Mouse (Mus musculus): Measurements from ENCODE around the gene Rasgrf1. TPM values are rescaled to one million over a fixed set of nuclear protein-coding genes. Genes with fewer than 3 reads are reported as not detected.

Rasgrf1 gene
- polyA plus RNA-seq, 1 experiment, result 0.06 TPM

- H3K4me3 ChIP-seq (ENCODE audit: extremely low read depth, insufficient read depth, insufficient read length), result no peak overlapping the region
- WGBS, result 77% methylated on average over 4 of the region's 4 CpGs
- no peaks in the 10 kb centered on the region for H3K4me1 ChIP-seq (ENCODE audit: control insufficient read depth, insufficient read depth, insufficient read length)
- TF ChIP-seq CTCF (IDR thresholded peaks at IDR 0.05; ENCODE audit: extremely low read depth, insufficient read depth, insufficient read length, insufficient replicate concordance) (no peak), POLR2A (IDR thresholded peaks at IDR 0.05; ENCODE audit: low read depth, low read length) (no peak)
- no peaks in the 10 kb centered on the region for H3K27me3 ChIP-seq (ENCODE audit: control insufficient read depth, insufficient read depth, low read length)
- DNase-seq (ENCODE audit: low read depth in 1 of 2, low spot score in 2 of 2), result no peak
- H3K36me3 ChIP-seq (ENCODE audit: control insufficient read depth, insufficient read depth, low read length), result no peaks in the 10 kb centered on the region
- no peak overlapping the region for H3K27ac ChIP-seq (ENCODE audit: insufficient read depth, low read length)
Observed at GRCm38 (mm10) chr9:89964091-89964490, 54.4 kb downstream of the Rasgrf1 start.

GRCm38 (mm10) chr9:89967716-89968115 lies 58.0 kb downstream of the Rasgrf1 start:
- DNase-seq (ENCODE audit: low read depth in 1 of 2, low spot score in 2 of 2), result no peak
- H3K4me1 ChIP-seq (ENCODE audit: control insufficient read depth, insufficient read depth, insufficient read length), result no peaks in the 10 kb centered on the region
- H3K27me3 ChIP-seq (ENCODE audit: control insufficient read depth, insufficient read depth, low read length), result no peaks in the 10 kb centered on the region
- no peak overlapping the region for H3K4me3 ChIP-seq (ENCODE audit: extremely low read depth, insufficient read depth, insufficient read length)
- H3K36me3 ChIP-seq (ENCODE audit: control insufficient read depth, insufficient read depth, low read length), result no peaks in the 10 kb centered on the region
- H3K27ac ChIP-seq (ENCODE audit: insufficient read depth, low read length), result no peak overlapping the region
- no peak for TF ChIP-seq POLR2A (IDR thresholded peaks at IDR 0.05; ENCODE audit: low read depth, low read length)
- no peak for TF ChIP-seq CTCF (IDR thresholded peaks at IDR 0.05; ENCODE audit: extremely low read depth, insufficient read depth, insufficient read length, insufficient replicate concordance)
- WGBS, result 89% methylated on average over 4 of the region's 4 CpGs

GRCm38 (mm10) chr9:89968836-89969450 lies 59.2 kb downstream of the Rasgrf1 start:
- DNase-seq (ENCODE audit: low read depth in 1 of 2, low spot score in 2 of 2), result no peak
- Histone ChIP-seq H3K27ac (ENCODE audit: insufficient read depth, low read length) (no peak overlapping the region), H3K27me3 (ENCODE audit: control insufficient read depth, insufficient read depth, low read length) (no peaks in the 10 kb centered on the region), H3K4me3 (ENCODE audit: extremely low read depth, insufficient read depth, insufficient read length) (no peak overlapping the region), H3K4me1 (ENCODE audit: control insufficient read depth, insufficient read depth, insufficient read length) (no peaks in the 10 kb centered on the region), H3K36me3 (ENCODE audit: control insufficient read depth, insufficient read depth, low read length) (no peaks in the 10 kb centered on the region)
- WGBS, result 83% methylated on average over 6 of the region's 6 CpGs
- no peak for TF ChIP-seq POLR2A (IDR thresholded peaks at IDR 0.05; ENCODE audit: low read depth, low read length)
- TF ChIP-seq CTCF (IDR thresholded peaks at IDR 0.05; ENCODE audit: extremely low read depth, insufficient read depth, insufficient read length, insufficient replicate concordance), result no peak

- no peaks in the 10 kb centered on the region for H3K27me3 ChIP-seq (ENCODE audit: control insufficient read depth, insufficient read depth, low read length)
- H3K4me3 ChIP-seq (ENCODE audit: extremely low read depth, insufficient read depth, insufficient read length), result no peak overlapping the region
- 90% methylated on average over 10 of the region's 10 CpGs for WGBS
- no peaks in the 10 kb centered on the region for H3K36me3 ChIP-seq (ENCODE audit: control insufficient read depth, insufficient read depth, low read length)
- H3K27ac ChIP-seq (ENCODE audit: insufficient read depth, low read length), result no peak overlapping the region
- no peak for TF ChIP-seq CTCF (IDR thresholded peaks at IDR 0.05; ENCODE audit: extremely low read depth, insufficient read depth, insufficient read length, insufficient replicate concordance)
- TF ChIP-seq POLR2A (IDR thresholded peaks at IDR 0.05; ENCODE audit: low read depth, low read length), result no peak
- no peak for DNase-seq (ENCODE audit: low read depth in 1 of 2, low spot score in 2 of 2)
- H3K4me1 ChIP-seq (ENCODE audit: control insufficient read depth, insufficient read depth, insufficient read length), result no peaks in the 10 kb centered on the region
Observed at GRCm38 (mm10) chr9:89970271-89970670, 60.6 kb downstream of the Rasgrf1 start.

- WGBS, result 66% methylated on average over 11 of the region's 11 CpGs
- TF ChIP-seq CTCF (IDR thresholded peaks at IDR 0.05; ENCODE audit: extremely low read depth, insufficient read depth, insufficient read length, insufficient replicate concordance) (no peak), POLR2A (IDR thresholded peaks at IDR 0.05; ENCODE audit: low read depth, low read length) (no peak)
- no peaks in the 10 kb centered on the region for H3K27me3 ChIP-seq (ENCODE audit: control insufficient read depth, insufficient read depth, low read length)
- no peak overlapping the region for H3K4me3 ChIP-seq (ENCODE audit: extremely low read depth, insufficient read depth, insufficient read length)
- no peak overlapping the region for H3K27ac ChIP-seq (ENCODE audit: insufficient read depth, low read length)
- H3K36me3 ChIP-seq (ENCODE audit: control insufficient read depth, insufficient read depth, low read length), result no peaks in the 10 kb centered on the region
- DNase-seq (ENCODE audit: low read depth in 1 of 2, low spot score in 2 of 2), result no peak
- no peaks in the 10 kb centered on the region for H3K4me1 ChIP-seq (ENCODE audit: control insufficient read depth, insufficient read depth, insufficient read length)
Observed at GRCm38 (mm10) chr9:89970886-89971486, 61.3 kb downstream of the Rasgrf1 start.

- Histone ChIP-seq H3K27ac (ENCODE audit: insufficient read depth, low read length) (no peak overlapping the region), H3K27me3 (ENCODE audit: control insufficient read depth, insufficient read depth, low read length) (no peaks in the 10 kb centered on the region), H3K36me3 (ENCODE audit: control insufficient read depth, insufficient read depth, low read length) (no peaks in the 10 kb centered on the region), H3K4me1 (ENCODE audit: control insufficient read depth, insufficient read depth, insufficient read length) (no peaks in the 10 kb centered on the region), H3K4me3 (ENCODE audit: extremely low read depth, insufficient read depth, insufficient read length) (no peak overlapping the region)
- WGBS, result 66% methylated on average over 3 of the region's 3 CpGs
- TF ChIP-seq POLR2A (IDR thresholded peaks at IDR 0.05; ENCODE audit: low read depth, low read length), result no peak
- no peak for TF ChIP-seq CTCF (IDR thresholded peaks at IDR 0.05; ENCODE audit: extremely low read depth, insufficient read depth, insufficient read length, insufficient replicate concordance)
- DNase-seq (ENCODE audit: low read depth in 1 of 2, low spot score in 2 of 2), result no peak
Observed at GRCm38 (mm10) chr9:89972321-89972720, 62.6 kb downstream of the Rasgrf1 start.

- TF ChIP-seq CTCF (IDR thresholded peaks at IDR 0.05; ENCODE audit: extremely low read depth, insufficient read depth, insufficient read length, insufficient replicate concordance) (no peak), POLR2A (IDR thresholded peaks at IDR 0.05; ENCODE audit: low read depth, low read length) (no peak)
- Histone ChIP-seq H3K4me3 (ENCODE audit: extremely low read depth, insufficient read depth, insufficient read length) (no peak overlapping the region), H3K36me3 (ENCODE audit: control insufficient read depth, insufficient read depth, low read length) (no peaks in the 10 kb centered on the region), H3K27me3 (ENCODE audit: control insufficient read depth, insufficient read depth, low read length) (no peaks in the 10 kb centered on the region), H3K27ac (ENCODE audit: insufficient read depth, low read length) (no peak overlapping the region), H3K4me1 (ENCODE audit: control insufficient read depth, insufficient read depth, insufficient read length) (no peaks in the 10 kb centered on the region)
- DNase-seq (ENCODE audit: low read depth in 1 of 2, low spot score in 2 of 2), result no peak
- WGBS, result 30% methylated on average over 5 of the region's 5 CpGs
Observed at GRCm38 (mm10) chr9:89973856-89974255, 64.1 kb downstream of the Rasgrf1 start.
